Mouse (Mus musculus): ENCODE measurements at regions not wholly inside any gene's neighbourhood (a gene's known extent, or its start where the extent isn't known, plus 50 kb on each side); places are given as distances from the start of the nearest gene placed in this dataset.

DNA sequence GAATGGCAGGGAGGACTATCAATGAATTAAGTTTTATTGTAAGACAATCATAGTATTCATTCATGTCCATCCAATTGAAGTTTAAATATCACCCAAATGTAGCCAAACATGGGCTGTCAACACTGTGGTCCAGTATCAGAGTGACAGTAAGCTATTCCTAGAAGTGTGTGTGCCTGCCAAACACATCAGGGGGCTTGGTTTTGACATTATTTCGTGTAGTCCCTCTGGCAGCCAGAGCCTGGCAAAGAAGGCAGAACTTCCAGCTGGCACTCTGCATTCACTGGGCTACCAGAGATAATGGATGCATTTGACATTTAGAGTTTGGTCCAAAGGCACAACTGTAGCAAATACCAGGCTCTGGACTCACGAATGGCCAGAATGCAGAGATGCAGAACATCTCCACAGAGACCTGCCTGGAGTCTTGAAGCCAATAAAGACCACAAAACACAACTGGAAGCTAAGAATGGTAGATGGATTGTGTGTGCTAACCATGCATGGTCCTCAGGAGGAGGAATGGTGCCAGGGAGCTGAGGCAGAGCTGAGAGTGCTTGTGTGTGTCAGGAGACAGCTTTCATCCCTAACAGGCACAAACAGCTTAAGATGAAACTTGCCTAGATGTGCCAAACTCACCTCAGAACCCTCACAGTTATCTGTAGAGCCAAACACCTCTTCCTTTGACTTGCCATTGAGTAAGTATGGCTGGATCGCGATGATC is 210.9 kb downstream of the Lrig3 start:
- no peak for DNase-seq

DNA sequence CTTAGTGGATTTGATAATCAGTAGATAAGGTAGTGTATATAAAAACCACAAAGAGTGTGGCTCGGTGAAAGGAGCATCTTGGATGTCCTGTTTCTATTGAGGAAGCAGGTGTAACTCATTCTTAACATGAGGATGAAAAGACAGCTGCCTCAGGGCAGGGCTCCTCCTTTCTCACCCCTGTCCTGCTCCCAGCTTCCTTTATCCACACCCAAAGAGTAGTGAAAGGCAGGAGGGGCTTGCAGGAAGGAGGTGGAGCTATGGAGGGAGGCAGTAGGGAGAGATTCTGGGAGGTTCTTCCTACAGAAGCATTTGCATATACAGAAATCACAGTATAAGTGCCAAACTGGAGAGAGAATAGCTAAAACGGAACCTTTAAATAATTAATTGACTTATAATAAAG is 216.4 kb downstream of the Lrig3 start:
- DNase-seq = no peak

DNA sequence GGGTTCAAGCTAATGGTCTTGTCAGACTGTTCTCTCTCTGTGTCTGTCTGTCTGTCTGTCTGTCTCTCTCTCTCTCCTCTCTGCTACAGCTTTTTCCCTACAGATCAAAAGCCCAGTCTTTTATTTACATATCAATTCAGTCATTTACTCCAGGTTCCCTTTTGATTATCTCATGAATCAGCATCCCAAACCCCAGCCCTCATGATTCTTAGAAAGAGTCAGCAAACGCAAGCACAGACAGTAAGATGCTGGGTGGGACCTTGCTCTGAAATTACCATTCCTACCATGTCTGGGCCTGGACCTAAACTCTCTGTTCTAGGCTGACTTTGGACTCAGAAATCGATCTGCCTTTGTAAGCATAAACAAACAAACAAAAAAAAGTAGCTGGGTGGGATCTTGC is 218.0 kb downstream of the Lrig3 start:
- no peak for DNase-seq

DNA sequence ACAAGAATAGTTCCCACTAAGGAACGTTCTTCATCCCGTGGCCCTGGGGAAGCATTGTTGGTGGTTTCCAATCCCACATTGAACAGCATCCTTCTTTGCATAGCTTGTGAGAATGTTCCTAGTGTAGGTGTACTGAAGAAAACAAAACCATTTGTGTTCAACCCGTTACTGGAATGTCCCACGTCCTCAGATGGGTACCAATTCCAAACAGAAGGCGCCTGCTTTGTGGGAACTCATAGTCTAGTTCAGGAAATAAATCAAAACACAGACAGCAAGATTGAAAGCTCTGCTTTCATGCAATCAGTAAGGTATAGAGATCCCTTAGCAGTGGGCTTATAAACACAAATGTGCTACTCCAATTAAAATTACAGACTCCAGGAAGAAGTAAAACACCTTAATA is 219.4 kb downstream of the Lrig3 start:
- DNase-seq = no peak

DNA sequence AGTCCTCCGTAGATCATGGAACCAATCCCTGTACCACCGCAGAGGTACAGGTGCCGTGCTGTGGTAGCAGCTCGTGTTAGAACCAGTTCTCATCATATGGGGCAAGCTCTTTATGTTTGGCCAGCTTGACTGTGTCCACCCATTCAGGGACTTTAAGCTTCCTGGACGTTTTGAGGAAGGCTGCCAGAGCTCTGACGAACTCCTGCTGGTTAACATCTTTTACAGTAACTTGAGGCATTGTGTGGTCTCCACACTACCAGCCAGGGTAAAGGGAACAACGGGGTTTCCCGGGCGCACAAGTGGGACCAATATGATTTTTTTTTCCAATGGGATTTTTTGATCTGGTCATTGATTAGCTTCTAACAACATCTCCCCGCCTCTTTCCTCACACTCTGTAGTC is 220.1 kb downstream of the Lrig3 start:
- no peak for DNase-seq

DNA sequence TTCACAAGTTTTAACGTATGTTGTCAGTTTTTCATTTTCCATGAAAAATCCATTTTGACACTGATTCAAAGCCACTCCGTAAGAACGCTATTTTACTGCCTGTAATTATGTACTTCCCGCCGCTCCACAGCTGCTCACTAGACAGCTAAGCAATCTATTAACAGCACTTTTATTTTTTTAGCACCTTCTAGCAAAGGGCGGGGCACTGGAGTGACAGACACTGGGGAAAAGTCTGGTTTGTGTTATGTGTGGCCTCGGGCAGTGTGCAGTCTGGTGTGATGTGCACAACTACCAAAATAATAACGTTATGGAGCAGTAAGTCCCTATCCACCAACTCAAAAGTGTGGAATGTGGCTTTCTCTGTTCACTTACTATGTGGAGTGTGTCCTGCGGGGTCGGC is 223.0 kb downstream of the Lrig3 start:
- no peak for DNase-seq
